Mouse (Mus musculus) right cerebral cortex, postnatal 36 days (tissue): ENCODE measurements around the gene Mapk1ip1l.

Experiments
- DNase-seq, 2 experiments: peaks; one replicate each; pipeline ENCODE4 v3.0.0; 2022; ENCODE audit warnings: low spot score in 2 of 2, mixed read lengths in 1 of 2

Mapk1ip1l gene

DNA sequence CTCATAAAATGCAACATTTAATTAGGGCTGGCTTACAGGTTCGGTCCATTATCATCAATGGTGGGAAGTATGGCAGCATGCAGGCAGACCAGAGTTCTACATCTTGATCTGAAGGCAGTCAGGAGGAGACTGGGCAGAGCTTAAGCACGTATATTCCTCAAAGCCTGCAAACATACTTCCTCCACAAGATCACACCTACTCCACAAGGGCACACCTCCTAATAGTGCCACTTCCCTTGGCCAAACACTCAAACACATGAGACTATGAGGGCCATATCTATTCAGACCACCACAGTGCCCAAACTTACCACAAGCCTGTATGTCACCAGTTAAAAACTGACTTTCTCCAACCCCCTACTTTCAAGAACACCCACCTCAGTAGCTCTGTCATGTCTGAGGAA, 63.4 kb downstream of the Mapk1ip1l start:
- no peak for DNase-seq

GRCm38 (mm10) chr14:47361899-47362298, 63.8 kb downstream of the Mapk1ip1l start:
- no peak for DNase-seq

DNA sequence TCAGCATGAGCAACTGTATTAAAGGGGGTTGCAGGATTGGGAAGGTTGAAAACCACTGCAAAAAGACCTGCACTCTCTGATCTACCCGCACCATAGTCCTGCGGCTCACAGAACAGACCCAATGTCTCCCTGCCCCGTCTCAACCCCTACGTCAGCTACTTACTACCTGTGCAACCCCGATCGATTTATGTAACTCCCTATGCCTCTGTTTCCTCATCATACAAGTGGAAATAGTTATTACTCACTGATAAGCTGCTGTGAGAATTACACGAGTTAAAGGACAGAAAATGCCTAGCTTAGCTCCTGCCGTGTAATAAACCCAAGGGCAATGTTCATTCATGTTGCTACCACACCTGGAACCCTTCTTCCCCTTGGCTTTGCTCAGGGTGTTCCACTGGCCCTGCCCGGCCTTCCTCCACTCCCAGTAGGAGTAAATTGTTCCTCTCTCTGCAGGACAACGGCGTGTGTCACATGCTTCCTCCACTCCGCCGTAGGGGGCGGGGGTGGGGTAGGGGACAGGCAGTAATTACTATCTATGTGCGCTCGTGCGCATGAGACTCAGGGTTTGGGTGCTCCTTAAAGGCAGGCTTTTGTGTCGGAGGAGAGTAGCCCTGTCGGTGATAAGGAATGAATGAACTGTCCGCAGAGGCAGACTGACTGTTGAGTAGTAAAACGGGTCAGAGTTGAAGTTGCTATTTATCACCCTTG, 66.8 kb downstream of the Mapk1ip1l start:
- no peak for DNase-seq

DNA sequence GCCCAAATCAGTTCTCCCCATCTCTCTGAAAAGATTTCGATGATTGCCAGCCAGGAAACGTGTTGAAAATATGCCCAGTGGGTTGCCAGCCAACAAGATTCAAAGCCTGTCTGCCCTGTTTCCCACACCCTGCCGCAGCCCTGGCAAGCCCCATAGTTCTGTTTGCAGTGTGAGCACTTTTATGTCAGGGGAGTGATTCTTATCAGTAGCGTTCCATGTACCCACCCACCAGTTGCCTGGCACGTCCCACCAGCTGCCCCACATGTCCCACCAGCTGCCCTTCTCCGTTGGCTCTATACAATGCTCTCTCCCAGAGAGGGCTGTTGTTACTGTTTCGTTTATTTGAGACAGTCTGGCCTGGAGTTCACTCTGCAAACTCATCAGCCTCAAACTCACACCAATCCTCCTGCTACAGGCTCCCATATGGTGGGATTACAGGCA, 68.8 kb downstream of the Mapk1ip1l start:
- DNase-seq, result peak in 1 of 2 experiments; percentile 15

- DNase-seq, result peak; percentile 44 to 59
Measured at GRCm38 (mm10) chr14:47367461-47367860, 69.4 kb downstream of the Mapk1ip1l start, which contains the start of gene Lgals3. Gene Lgals3 (plus strand): TSS chr14:47367751.

DNA sequence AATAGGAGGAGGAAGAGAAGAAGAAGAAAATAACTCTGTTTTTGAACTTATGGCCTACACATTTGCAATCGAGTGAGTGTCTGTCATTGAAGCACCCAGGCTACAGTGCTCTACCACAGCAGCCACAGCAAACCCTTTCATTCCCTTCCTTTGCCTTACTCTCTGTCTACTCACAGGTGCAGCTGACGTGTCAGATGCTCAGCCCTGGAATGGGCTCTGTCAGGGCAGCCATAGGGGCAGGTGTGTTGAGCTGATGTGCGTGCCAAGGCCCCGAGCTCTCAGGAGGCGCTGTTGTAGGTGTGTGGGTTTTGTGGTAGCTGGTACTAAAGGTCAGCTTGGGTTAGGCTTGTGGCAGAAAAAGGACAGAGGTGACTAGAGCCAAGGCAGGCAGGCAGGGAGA, 71.7 kb downstream of the Mapk1ip1l start:
- DNase-seq, result no peak

DNA sequence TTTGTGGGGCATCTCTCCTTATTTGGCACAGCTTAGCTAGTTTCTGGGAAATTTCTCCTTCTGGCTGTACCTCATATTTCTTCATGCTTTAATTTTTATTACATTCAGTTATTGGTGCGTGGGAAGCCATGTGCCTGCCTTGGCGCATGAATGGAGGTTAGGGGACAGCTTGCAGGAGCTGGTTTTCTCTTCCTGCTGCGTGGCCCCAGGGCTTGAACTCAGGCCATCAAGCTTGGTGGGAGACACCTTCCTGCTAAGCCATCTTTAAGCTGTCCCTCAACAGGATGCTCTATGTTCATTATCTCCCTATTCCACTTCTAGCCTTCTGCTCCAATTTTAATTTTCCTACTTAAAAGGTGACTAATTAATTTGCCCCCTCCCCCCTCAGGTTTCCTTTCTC, 72.7 kb downstream of the Mapk1ip1l start:
- DNase-seq, result no peak

- DNase-seq, result no peak
Measured at GRCm38 (mm10) chr14:47371689-47372088, 73.6 kb downstream of the Mapk1ip1l start.
